Mouse (Mus musculus): ENCODE results near the gene Usf2.

Usf2 gene

GRCm38 (mm10) chr7:30914732-30915131 lies 41.9 kb downstream of the Usf2 start, which contains the start of gene Mag:
Gene Mag, minus strand, starts transcription at chr7:30914873.
- no peak for DNase-seq

- DNase-seq = no peak
Measured at GRCm38 (mm10) chr7:30909773-30910172, 46.8 kb downstream of the Usf2 start.

- no peak for DNase-seq
Measured at GRCm38 (mm10) chr7:30908992-30909431, 47.6 kb downstream of the Usf2 start.

GRCm38 (mm10) chr7:30908277-30908991 lies 48.2 kb downstream of the Usf2 start:
- DNase-seq = no peak

- peak; percentile 19 for DNase-seq
Measured at GRCm38 (mm10) chr7:30904042-30904441, 52.6 kb downstream of the Usf2 start.
